ENCODE assay signal across 26 mouse cellular contexts in genomic region chr7:128540111-128540510, GRCm38 (mm10). TPM values are rescaled to one million over a fixed set of nuclear protein-coding genes. Genes with fewer than 3 reads are reported as not detected.
A peak's percentile ranks its signal among the peaks of the same experiment; 100 is the strongest.
DNase-seq lines count a peak whose midpoint lies in the region; ATAC-seq and TF ChIP-seq lines count a peak whose summit lies in the region.
"Had no signal": no experiment of that assay in that cellular context is flagged by ENCODE, and none has a peak within 500 bp of the region (broad histone marks: within the 10 kb centered on the region; RNA-seq: fewer than 3 reads in every experiment).

No protein-coding gene starts in this region.

- H3K79me2 ChIP-seq in heart, adult 2 months (replicated peaks; ENCODE audit: control insufficient read depth, insufficient read depth, low read length), result peaks cover 2% of the 10 kb centered on the region

- intact Hi-C loops in heart, adult 2 months (cut with DNase I), result no loop called here
- intact Hi-C loops in heart, postnatal 10 days (cut with DNase I), result no loop called here

- H3K27ac ChIP-seq in heart, adult 2 months, result peak overlapping the region; percentile 93
- peak overlapping the region; percentile 92 for H3K27ac ChIP-seq in heart, embryonic 16.5 days (ENCODE audit: low read length)
- H3K27ac ChIP-seq in spleen, adult 2 months (ENCODE audit: insufficient read depth, low read length), result 0 out of 2 replicates have a peak overlapping the region, but pooled peaks have one; percentile 38
- H3K27ac ChIP-seq: forebrain, embryonic 12.5 days; hindbrain, embryonic 12.5 days; layer of hippocampus, adult 2 months; limb, embryonic 12.5 days; midbrain, embryonic 15.5 days; neural tube, embryonic 12.5 days had no signal

- no peak for TF ChIP-seq EP300 in heart, adult 2 months (IDR thresholded peaks at IDR 0.05; ENCODE audit: insufficient read depth, low read depth, low read length)

- no peak for TF ChIP-seq CTCF in heart, adult 2 months (IDR thresholded peaks at IDR 0.05)
- no peak for TF ChIP-seq CTCF in spleen, adult 2 months (IDR thresholded peaks at IDR 0.05; ENCODE audit: extremely low read depth, insufficient read depth, insufficient read length, insufficient replicate concordance)

- ATAC-seq in heart, embryonic 16.5 days (replicated peaks; ENCODE audit: extremely low read depth, insufficient read depth, low FRiP score), result no peak
- ATAC-seq: midbrain, embryonic 15.5 days had no signal

- TF ChIP-seq POLR2A in heart, adult 2 months (IDR thresholded peaks at IDR 0.05; ENCODE audit: insufficient read depth, low read depth, low read length), result no peak
- no peak for TF ChIP-seq POLR2A in spleen, adult 2 months (IDR thresholded peaks at IDR 0.05; ENCODE audit: low read depth, low read length)

- no peak overlapping the region for H3K4me3 ChIP-seq in heart, adult 2 months
- no peak overlapping the region for H3K4me3 ChIP-seq in heart, embryonic 16.5 days (ENCODE audit: low read length)
- no peak overlapping the region for H3K4me3 ChIP-seq in spleen, adult 2 months (ENCODE audit: extremely low read depth, insufficient read depth, insufficient read length)
- H3K4me3 ChIP-seq: embryonic facial prominence, embryonic 12.5 days; forebrain, embryonic 12.5 days; hindbrain, embryonic 12.5 days; layer of hippocampus, adult 2 months; limb, embryonic 12.5 days; megakaryocyte, embryonic 14.5 days; midbrain, embryonic 15.5 days; neural tube, embryonic 12.5 days had no signal

- H3K4me1 ChIP-seq in heart, adult 2 months (ENCODE audit: control insufficient read depth, insufficient read depth, low read length), result peaks cover 57% of the 10 kb centered on the region
- H3K4me1 ChIP-seq in heart, embryonic 16.5 days (ENCODE audit: control insufficient read depth, insufficient read depth, low read length), result peaks cover 84% of the 10 kb centered on the region
- no peaks in the 10 kb centered on the region for H3K4me1 ChIP-seq in spleen, adult 2 months (ENCODE audit: control insufficient read depth, insufficient read depth, insufficient read length)

- DNase-seq in heart, adult 2 months, result peak in 1 of 2 experiments; percentile 49
- no peak for DNase-seq in heart, adult 18-20 months
- no peak for DNase-seq in heart, postnatal 10 days
- no peak for DNase-seq in spleen, adult 2 months (ENCODE audit: low read depth in 1 of 2, low spot score in 2 of 2)
- no peak for DNase-seq in spleen, adult 12 weeks (ENCODE audit: low spot score)
- no peak for DNase-seq in cerebellum, postnatal 10 days
- DNase-seq in layer of hippocampus, postnatal 25 days (ENCODE audit: extremely low spot score in 1 of 2, low spot score in 1 of 2), result no peak
- DNase-seq: cerebellum, adult 18-20 months; cerebellum, postnatal 25 days; kidney, adult 18-20 months; kidney, postnatal 25 days; layer of hippocampus, postnatal 36 days; lung, adult 18-20 months; right cerebral cortex, postnatal 14 days; spleen, adult 18-20 months; thymus, postnatal 25 days had no signal

- peak overlapping the region; percentile 40 for H3K9ac ChIP-seq in heart, adult 2 months (ENCODE audit: low read depth, low read length)
- H3K9ac ChIP-seq in heart, embryonic 16.5 days (ENCODE audit: low read length), result no peak overlapping the region
- H3K9ac ChIP-seq: embryonic facial prominence, embryonic 12.5 days; forebrain, embryonic 12.5 days; hindbrain, embryonic 12.5 days; limb, embryonic 12.5 days; midbrain, embryonic 15.5 days; neural tube, embryonic 12.5 days had no signal

- H3K36me3 ChIP-seq in heart, adult 2 months (ENCODE audit: control insufficient read depth, insufficient read depth, low read length), result peaks cover 57% of the 10 kb centered on the region
- peaks cover 35% of the 10 kb centered on the region for H3K36me3 ChIP-seq in heart, embryonic 16.5 days (ENCODE audit: control insufficient read depth, insufficient read depth)
- H3K36me3 ChIP-seq in spleen, adult 2 months (ENCODE audit: control insufficient read depth, insufficient read depth, low read length), result no peaks in the 10 kb centered on the region
- H3K36me3 ChIP-seq: forebrain, embryonic 12.5 days; hindbrain, embryonic 12.5 days; midbrain, embryonic 15.5 days; neural tube, embryonic 12.5 days had no signal

- WGBS in heart, adult 2 months, result 77% methylated on average over 13 of the region's 13 CpGs
- WGBS in heart, embryonic 16.5 days, result 82% methylated on average over 13 of the region's 13 CpGs
- WGBS in spleen, adult 2 months, result 97% methylated on average over 13 of the region's 13 CpGs

- H3K4me2 ChIP-seq in heart, embryonic 16.5 days (ENCODE audit: low read depth, low read length), result no peak overlapping the region
- H3K4me2 ChIP-seq: embryonic facial prominence, embryonic 12.5 days; forebrain, embryonic 12.5 days; hindbrain, embryonic 12.5 days; limb, embryonic 12.5 days; liver, embryonic 11.5 days; midbrain, embryonic 15.5 days; neural tube, embryonic 12.5 days had no signal

- no peaks in the 10 kb centered on the region for H3K9me3 ChIP-seq in heart, embryonic 16.5 days (replicated peaks; ENCODE audit: control insufficient read depth, low read length)
- H3K9me3 ChIP-seq: embryonic facial prominence, embryonic 12.5 days; forebrain, embryonic 12.5 days; hindbrain, embryonic 12.5 days; limb, embryonic 12.5 days; megakaryocyte, embryonic 14.5 days; midbrain, embryonic 15.5 days; neural tube, embryonic 12.5 days had no signal

- no peaks in the 10 kb centered on the region for H3K27me3 ChIP-seq in heart, adult 2 months (ENCODE audit: control insufficient read depth, insufficient read depth, low read length)
- H3K27me3 ChIP-seq in heart, embryonic 16.5 days (ENCODE audit: control insufficient read depth, insufficient read depth, low read length), result no peaks in the 10 kb centered on the region
- no peaks in the 10 kb centered on the region for H3K27me3 ChIP-seq in spleen, adult 2 months (ENCODE audit: control insufficient read depth, insufficient read depth, low read length)
- H3K27me3 ChIP-seq: embryonic facial prominence, embryonic 12.5 days; forebrain, embryonic 12.5 days; hindbrain, embryonic 12.5 days; limb, embryonic 12.5 days; megakaryocyte, embryonic 14.5 days; midbrain, embryonic 15.5 days had no signal

RNA-seq across cellular contexts. Expression of gene Bag3, which starts 16.7 kb away (rescaled TPM):
- 100 to 1,000 TPM; 259 to 296 TPM for total RNA-seq in heart, adult 2 months (2021)
- polyA plus RNA-seq in heart, adult 2 months (2012; rRNA removed), result 133 and 148 TPM in 2 replicates
- 100 to 1,000 TPM; 298 to 330 TPM for total RNA-seq in heart, adult 18-20 months (2021)
- polyA plus RNA-seq in heart, embryonic 16.5 days (2015; fragmentation: Nextera tagmentation; extraction: Ambion mirVana), result 22.7 and 25.9 TPM in 2 replicates
- 100 to 1,000 TPM; 157 to 160 TPM for total RNA-seq in heart, postnatal 10 days (2021)
- polyA plus RNA-seq in spleen, adult 2 months (2012; rRNA removed), result 8.8 and 12.9 TPM in 2 replicates
- 1 to 10 TPM; 9.7 TPM for total RNA-seq in layer of hippocampus, postnatal 25 days (2021)

Comparison
In these comparisons a context has a peak if more than half of its experiments do, and no peak if none do; other contexts are left out.
1. H3K27ac ChIP-seq: peak in every context shown above with its lines; median percentile 93 in heart, adult 2 months; 92 in heart, embryonic 16.5 days; 38 in spleen, adult 2 months.
2. RNA of gene Bag3, which starts 16.7 kb away (total RNA-seq): 298 to 330 TPM in heart, adult 18-20 months, 259 to 296 TPM in heart, adult 2 months and 157 to 160 TPM in heart, postnatal 10 days; 9.7 TPM in layer of hippocampus, postnatal 25 days; every median in the first group is over 10 times any median in the second.